Mouse (Mus musculus) Patski (cell line): ENCODE data around the gene Slc9a8. TPM values are rescaled to one million over a fixed set of nuclear protein-coding genes. Genes with fewer than 3 reads are reported as not detected.

Experiments used
- ATAC-seq: fragments of 100-300 bp; one replicate; pipeline ENCODE4 v1.8.0; 2021
- CTCF ChIA-PET: fragments of 350-600 bp; sonication (Branson Sonifier 250); formaldehyde crosslinking; loops from one replicate; lab custom pipeline; 2022; ENCODE audit warnings: inconsistent platforms; lab: Charles Lee
- POLR2A ChIA-PET: fragments of 350-600 bp; sonication (Branson Sonifier 250); formaldehyde crosslinking; loops from one replicate; lab custom pipeline; 2022; ENCODE audit warnings: antibody characterized with exemption, inconsistent platforms; lab: Charles Lee
- DNase-seq: peaks from one replicate; pipeline ENCODE4 v3.0.0-alpha.2; 2011; ENCODE audit warnings: low read depth, low spot score
- H3K27me3 ChIP-seq: fragments of 371-371 bp; one replicate; pipeline ENCODE4 v1.5.1; 2021
- CTCF ChIP-seq: fragments of 100-300 bp; IDR thresholded peaks from one replicate; pipeline ENCODE4 v1.5.1; 2021
- in situ Hi-C: fragments of 300-500 bp; cut with MboI; formaldehyde crosslinking; loops from 3 replicates; pipeline ENCODE4 v1.11.1; 2018; ENCODE audit warnings: low pct_unique_long_range_greater_than_20kb, mixed read lengths
- polyA plus RNA-seq: library from polyadenylated mRNA; unstranded; gene quantifications from one replicate; pipeline ENCODE4 v1.2.3, GENCODE M21; 2021

The Slc9a8 gene
- polyA plus RNA-seq, 1 experiment from 2014 or later = 23.6 TPM

- no peak for ATAC-seq
- in situ Hi-C loops = no loop called here
- ChIA-PET CTCF (no interaction called here), POLR2A (no interaction called here)
- no peak for DNase-seq
- TF ChIP-seq CTCF = no peak
- H3K27me3 ChIP-seq = no peaks in the 10 kb centered on the region
These were observed 93.1 kb downstream of the Slc9a8 start for GRCm38 (mm10) chr2:167514641-167515040.

- no peak for DNase-seq
- no peak for ATAC-seq
- no peak for TF ChIP-seq CTCF
- no peaks in the 10 kb centered on the region for H3K27me3 ChIP-seq
- in situ Hi-C loops = no loop called here
- ChIA-PET CTCF (no interaction called here), POLR2A (no interaction called here)
These were observed 94.2 kb downstream of the Slc9a8 start for GRCm38 (mm10) chr2:167515688-167516087.

- ChIA-PET CTCF (interaction anchor here (1.5 kb wide), 1 partner anchor 99 kb away, joined by 3 read pairs; no protein-coding TSS in a partner anchor), POLR2A (no interaction called here)
- DNase-seq (no peak), ATAC-seq (no peak)
- in situ Hi-C loops = no loop called here
- TF ChIP-seq CTCF = no peak
- no peaks in the 10 kb centered on the region for H3K27me3 ChIP-seq
These were observed 98.2 kb downstream of the Slc9a8 start for GRCm38 (mm10) chr2:167519606-167520252.

Other genes starting within 250 kb of the Slc9a8 start
- gene Kcnb1, start 231.6 kb upstream of the Slc9a8 start, polyA plus RNA-seq = 1.5 TPM
- 0.13 TPM for gene Ptgis, start 181.1 kb upstream of the Slc9a8 start, polyA plus RNA-seq
- 58.7 TPM for gene B4galt5, start 72.5 kb upstream of the Slc9a8 start, polyA plus RNA-seq
- gene Rnf114, start 70.9 kb downstream of the Slc9a8 start, polyA plus RNA-seq = 69.4 TPM
- 23.7 TPM for gene Spata2, start 71.2 kb downstream of the Slc9a8 start, polyA plus RNA-seq
- 0.10 TPM for gene Snai1, start 116.5 kb downstream of the Slc9a8 start, polyA plus RNA-seq
- 180 TPM for gene Ube2v1, start 210.4 kb downstream of the Slc9a8 start, polyA plus RNA-seq
- 0.95 TPM for gene Gm20431, start 239.8 kb downstream of the Slc9a8 start, polyA plus RNA-seq